Mouse (Mus musculus): ENCODE measurements at regions not wholly inside any gene's neighbourhood (a gene's known extent, or its start where the extent isn't known, plus 50 kb on each side); places are given as distances from the start of the nearest gene placed in this dataset.

- H3K27ac ChIP-seq (ENCODE audit: low read depth, low read length): no peak overlapping the region
- TF ChIP-seq CTCF (IDR thresholded peaks at IDR 0.05; ENCODE audit: low read depth): no peak
These were observed 100.5 kb upstream of the Ptpn1 start for GRCm38 (mm10) chr2:167831076-167832039.

GRCm38 (mm10) chr2:167828258-167828657 is 103.6 kb upstream of the Ptpn1 start:
- 17% methylated on average over 5 of the region's 5 CpGs for WGBS
- Histone ChIP-seq H3K9ac (ENCODE audit: low read depth, low read length) (no peak overlapping the region), H3K27me3 (replicated peaks; ENCODE audit: control insufficient read depth, insufficient read depth, low read length) (no peaks in the 10 kb centered on the region), H3K9me3 (ENCODE audit: control insufficient read depth) (no peaks in the 10 kb centered on the region), H3K4me1 (replicated peaks; ENCODE audit: control insufficient read depth, insufficient read depth, low read length) (peaks cover 19% of the 10 kb centered on the region), H3K4me3 (ENCODE audit: low read depth, low read length) (no peak overlapping the region), H3K4me2 (replicated peaks; ENCODE audit: low read depth) (no peak overlapping the region), H3K27ac (ENCODE audit: low read depth, low read length) (peak overlapping the region; percentile 58; the same call in 1 of the 2 replicates), H3K36me3 (ENCODE audit: control insufficient read depth, insufficient read depth) (no peaks in the 10 kb centered on the region)
- TF ChIP-seq CTCF (IDR thresholded peaks at IDR 0.05; ENCODE audit: low read depth): no peak; the same call in 1 of the 2 replicates
- ATAC-seq: peak; percentile 52

More at GRCm38 (mm10) chr2:167831076-167832039, 100.5 kb upstream of the Ptpn1 start:
- 77% methylated on average over 26 of the region's 26 CpGs for WGBS
- no peaks in the 10 kb centered on the region for H3K27me3 ChIP-seq (replicated peaks; ENCODE audit: control insufficient read depth, insufficient read depth, low read length)
- H3K4me2 ChIP-seq (replicated peaks; ENCODE audit: low read depth): no peak overlapping the region
- H3K4me1 ChIP-seq (replicated peaks; ENCODE audit: control insufficient read depth, insufficient read depth, low read length): peaks cover 12% of the 10 kb centered on the region
- H3K9me3 ChIP-seq (ENCODE audit: control insufficient read depth): no peaks in the 10 kb centered on the region
- no peaks in the 10 kb centered on the region for H3K36me3 ChIP-seq (ENCODE audit: control insufficient read depth, insufficient read depth)
- no peak overlapping the region for H3K4me3 ChIP-seq (ENCODE audit: low read depth, low read length)
- H3K9ac ChIP-seq (ENCODE audit: low read depth, low read length): no peak overlapping the region
- ATAC-seq: no peak

GRCm38 (mm10) chr2:167826922-167827703 is 104.7 kb upstream of the Ptpn1 start:
- no peak for ATAC-seq
- Histone ChIP-seq H3K4me3 (ENCODE audit: low read depth, low read length) (no peak overlapping the region), H3K27ac (ENCODE audit: low read depth, low read length) (no peak overlapping the region), H3K9ac (ENCODE audit: low read depth, low read length) (no peak overlapping the region), H3K36me3 (ENCODE audit: control insufficient read depth, insufficient read depth) (no peaks in the 10 kb centered on the region), H3K4me2 (replicated peaks; ENCODE audit: low read depth) (no peak overlapping the region), H3K9me3 (ENCODE audit: control insufficient read depth) (no peaks in the 10 kb centered on the region), H3K4me1 (replicated peaks; ENCODE audit: control insufficient read depth, insufficient read depth, low read length) (peaks cover 22% of the 10 kb centered on the region), H3K27me3 (replicated peaks; ENCODE audit: control insufficient read depth, insufficient read depth, low read length) (no peaks in the 10 kb centered on the region)
- no peak for TF ChIP-seq CTCF (IDR thresholded peaks at IDR 0.05; ENCODE audit: low read depth)
- 73% methylated on average over 12 of the region's 12 CpGs for WGBS

- Histone ChIP-seq H3K9me3 (ENCODE audit: control insufficient read depth) (no peaks in the 10 kb centered on the region), H3K9ac (ENCODE audit: low read depth, low read length) (no peak overlapping the region), H3K4me2 (replicated peaks; ENCODE audit: low read depth) (peak overlapping the region; percentile 30; the same call in 1 of the 2 replicates), H3K4me3 (ENCODE audit: low read depth, low read length) (no peak overlapping the region), H3K27ac (ENCODE audit: low read depth, low read length) (peak overlapping the region; percentile 70), H3K36me3 (ENCODE audit: control insufficient read depth, insufficient read depth) (no peaks in the 10 kb centered on the region), H3K27me3 (replicated peaks; ENCODE audit: control insufficient read depth, insufficient read depth, low read length) (no peaks in the 10 kb centered on the region), H3K4me1 (replicated peaks; ENCODE audit: control insufficient read depth, insufficient read depth, low read length) (peaks cover 20% of the 10 kb centered on the region)
- ATAC-seq: peak; percentile 89
- peak; percentile 60 for TF ChIP-seq CTCF (IDR thresholded peaks at IDR 0.05; ENCODE audit: low read depth)
- 3% methylated on average over 9 of the region's 9 CpGs for WGBS
These were observed 108.3 kb upstream of the Ptpn1 start for GRCm38 (mm10) chr2:167823513-167823912.

- Histone ChIP-seq H3K9ac (ENCODE audit: low read depth, low read length) (no peak overlapping the region), H3K27ac (ENCODE audit: low read depth, low read length) (peak overlapping the region; percentile 70), H3K4me1 (replicated peaks; ENCODE audit: control insufficient read depth, insufficient read depth, low read length) (peaks cover 20% of the 10 kb centered on the region), H3K4me2 (replicated peaks; ENCODE audit: low read depth) (peak overlapping the region; percentile 30; the same call in 1 of the 2 replicates), H3K4me3 (ENCODE audit: low read depth, low read length) (no peak overlapping the region), H3K27me3 (replicated peaks; ENCODE audit: control insufficient read depth, insufficient read depth, low read length) (no peaks in the 10 kb centered on the region), H3K36me3 (ENCODE audit: control insufficient read depth, insufficient read depth) (no peaks in the 10 kb centered on the region), H3K9me3 (ENCODE audit: control insufficient read depth) (no peaks in the 10 kb centered on the region)
- 60% methylated on average over 3 of the region's 3 CpGs for whole genome bisulfite sequencing
- TF ChIP-seq CTCF (IDR thresholded peaks at IDR 0.05; ENCODE audit: low read depth): no peak
- peak; percentile 81 for ATAC-seq
These were observed 108.8 kb upstream of the Ptpn1 start for GRCm38 (mm10) chr2:167823044-167823443.

GRCm38 (mm10) chr2:167821186-167821585 is 110.7 kb upstream of the Ptpn1 start:
- no peak for TF ChIP-seq CTCF (IDR thresholded peaks at IDR 0.05; ENCODE audit: low read depth)
- Histone ChIP-seq H3K9ac (ENCODE audit: low read depth, low read length) (no peak overlapping the region; the same call in 1 of the 2 replicates), H3K4me1 (replicated peaks; ENCODE audit: control insufficient read depth, insufficient read depth, low read length) (peaks cover 20% of the 10 kb centered on the region), H3K4me2 (replicated peaks; ENCODE audit: low read depth) (no peak overlapping the region), H3K27ac (ENCODE audit: low read depth, low read length) (no peak overlapping the region), H3K27me3 (replicated peaks; ENCODE audit: control insufficient read depth, insufficient read depth, low read length) (no peaks in the 10 kb centered on the region), H3K4me3 (ENCODE audit: low read depth, low read length) (no peak overlapping the region), H3K36me3 (ENCODE audit: control insufficient read depth, insufficient read depth) (no peaks in the 10 kb centered on the region), H3K9me3 (ENCODE audit: control insufficient read depth) (no peaks in the 10 kb centered on the region)
- no peak for ATAC-seq
- WGBS: 73% methylated on average over 6 of the region's 6 CpGs
